Mouse (Mus musculus): Measurements from ENCODE around the gene Wasf3. TPM values are rescaled to one million over a fixed set of nuclear protein-coding genes. Genes with fewer than 3 reads are reported as not detected.

The Wasf3 gene
- 0.23 and 0.32 TPM in 2 replicates for polyA plus RNA-seq (2015; fragmentation: Nextera tagmentation; extraction: Ambion mirVana)

DNA sequence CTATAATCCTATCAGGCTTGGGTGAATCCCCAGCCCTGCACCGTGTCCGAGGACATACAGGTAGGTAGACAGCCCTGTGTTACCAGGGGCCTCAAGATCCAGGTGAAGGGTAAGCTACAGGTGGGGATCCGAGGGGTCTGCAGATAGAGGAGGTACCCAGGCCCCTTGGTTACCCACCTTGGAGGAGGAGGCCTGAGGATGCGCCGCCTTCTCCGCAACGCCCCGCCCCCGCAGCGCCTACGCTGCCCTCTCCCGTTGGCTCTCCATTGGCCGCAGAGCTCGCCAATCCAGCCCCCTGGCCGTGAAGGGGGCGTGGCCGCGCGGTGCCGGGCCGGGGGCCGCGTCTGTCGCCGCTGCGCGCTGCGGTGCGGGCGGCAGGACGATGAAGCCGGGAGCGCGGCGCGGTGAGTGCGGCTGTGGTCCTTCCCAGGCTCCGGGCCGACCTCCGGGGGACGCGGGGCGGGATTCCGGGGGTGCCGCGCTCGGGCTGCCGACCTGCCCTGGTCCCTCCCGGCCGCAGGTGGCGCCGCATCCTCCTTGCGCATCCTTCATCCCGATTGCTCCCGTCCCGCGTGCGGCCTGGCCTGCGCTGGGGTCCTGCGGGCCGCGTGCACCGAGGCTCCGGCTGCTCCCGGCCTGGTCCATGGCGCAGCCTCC, at the start of gene Wasf3:
Gene Wasf3, plus strand, starts transcription at position 51 of the 657 bp plus-strand sequence.

DNA sequence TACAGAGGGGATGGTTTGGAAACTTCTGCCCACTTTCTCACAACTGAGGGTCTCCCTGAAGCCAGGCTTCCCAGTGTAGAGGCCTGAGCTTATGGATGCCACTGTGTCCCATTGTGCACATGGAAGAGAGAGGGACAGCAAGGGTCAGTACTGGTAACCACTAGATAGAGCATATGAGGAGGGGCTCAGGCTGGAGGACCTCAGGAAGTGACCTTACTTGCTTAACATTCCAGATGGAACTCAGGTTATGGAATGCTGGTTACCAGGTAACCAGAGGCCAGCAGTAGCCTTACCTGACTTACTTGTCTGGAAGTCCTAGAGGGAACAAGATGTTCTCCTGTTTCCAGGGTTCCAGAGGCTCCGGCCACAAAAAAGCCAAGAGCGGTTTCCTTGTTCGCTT, 96.9 kb downstream of the Wasf3 start, which contains the start of gene Gm6408:
Gene Gm6408, plus strand, starts transcription at position 301 of the 400 bp plus-strand sequence.

DNA sequence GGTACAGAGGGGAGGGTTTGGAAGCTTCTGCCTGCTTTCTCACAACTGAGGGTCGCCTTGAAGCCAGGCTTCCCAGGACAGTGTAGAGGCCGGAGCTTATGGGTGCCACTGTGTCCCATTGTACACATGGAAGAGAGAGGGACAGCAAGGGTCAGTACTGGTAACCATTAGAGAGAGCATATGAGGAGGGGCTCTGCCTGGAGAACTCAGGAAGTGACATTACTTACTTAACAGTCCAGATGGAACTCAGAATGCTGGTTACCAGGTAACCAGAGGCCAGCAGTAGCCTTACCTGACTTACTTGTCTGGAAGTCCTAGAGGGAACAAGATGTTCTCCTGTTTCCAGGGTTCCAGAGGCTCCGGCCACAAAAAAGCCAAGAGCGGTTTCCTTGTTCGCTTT, 106.3 kb downstream of the Wasf3 start, which contains the start of gene Gm6370:
Gene Gm6370, plus strand, starts transcription at position 301 of the 400 bp plus-strand sequence.

DNA sequence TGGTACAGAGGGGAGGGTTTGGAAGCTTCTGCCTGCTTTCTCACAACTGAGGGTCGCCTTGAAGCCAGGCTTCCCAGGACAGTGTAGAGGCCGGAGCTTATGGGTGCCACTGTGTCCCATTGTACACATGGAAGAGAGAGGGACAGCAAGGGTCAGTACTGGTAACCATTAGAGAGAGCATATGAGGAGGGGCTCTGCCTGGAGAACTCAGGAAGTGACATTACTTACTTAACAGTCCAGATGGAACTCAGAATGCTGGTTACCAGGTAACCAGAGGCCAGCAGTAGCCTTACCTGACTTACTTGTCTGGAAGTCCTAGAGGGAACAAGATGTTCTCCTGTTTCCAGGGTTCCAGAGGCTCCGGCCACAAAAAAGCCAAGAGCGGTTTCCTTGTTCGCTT, 117.3 kb downstream of the Wasf3 start, which contains the start of gene 4930449I24Rik:
Gene 4930449I24Rik, plus strand, starts transcription at position 301 of the 400 bp plus-strand sequence.

DNA sequence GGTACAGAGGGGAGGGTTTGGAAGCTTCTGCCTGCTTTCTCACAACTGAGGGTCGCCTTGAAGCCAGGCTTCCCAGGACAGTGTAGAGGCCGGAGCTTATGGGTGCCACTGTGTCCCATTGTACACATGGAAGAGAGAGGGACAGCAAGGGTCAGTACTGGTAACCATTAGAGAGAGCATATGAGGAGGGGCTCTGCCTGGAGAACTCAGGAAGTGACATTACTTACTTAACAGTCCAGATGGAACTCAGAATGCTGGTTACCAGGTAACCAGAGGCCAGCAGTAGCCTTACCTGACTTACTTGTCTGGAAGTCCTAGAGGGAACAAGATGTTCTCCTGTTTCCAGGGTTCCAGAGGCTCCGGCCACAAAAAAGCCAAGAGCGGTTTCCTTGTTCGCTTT, 129.0 kb downstream of the Wasf3 start, which contains the start of gene Gm3402:
Gene Gm3402, plus strand, starts transcription at position 301 of the 400 bp plus-strand sequence.

Other genes starting within 250 kb of the Wasf3 start
- not detected in 2 replicates for gene Gm5565, start 224.4 kb upstream of the Wasf3 start, polyA plus RNA-seq (2015; fragmentation: Nextera tagmentation; extraction: Ambion mirVana)
- not detected in 2 replicates for gene Gm6309, start 214.3 kb upstream of the Wasf3 start, polyA plus RNA-seq (2015; fragmentation: Nextera tagmentation; extraction: Ambion mirVana)
- gene 1700001J03Rik, start 199.7 kb upstream of the Wasf3 start, polyA plus RNA-seq (2015; fragmentation: Nextera tagmentation; extraction: Ambion mirVana), result 0.17 TPM in 1 of 2 replicates, not detected in the other
- 45.1 and 47.4 TPM in 2 replicates for gene Rnf6, start 163.4 kb upstream of the Wasf3 start, polyA plus RNA-seq (2015; fragmentation: Nextera tagmentation; extraction: Ambion mirVana)
- 12.8 and 13.2 TPM in 2 replicates for gene Cdk8, start 153.8 kb upstream of the Wasf3 start, polyA plus RNA-seq (2015; fragmentation: Nextera tagmentation; extraction: Ambion mirVana)
- gene Gm6408, start 97.0 kb downstream of the Wasf3 start, polyA plus RNA-seq (2015; fragmentation: Nextera tagmentation; extraction: Ambion mirVana), result not detected in 2 replicates
- not detected in 2 replicates for gene Gm6370, start 106.4 kb downstream of the Wasf3 start, polyA plus RNA-seq (2015; fragmentation: Nextera tagmentation; extraction: Ambion mirVana)
- gene 4930449I24Rik, start 117.4 kb downstream of the Wasf3 start, polyA plus RNA-seq (2015; fragmentation: Nextera tagmentation; extraction: Ambion mirVana), result not detected in 2 replicates
- gene Gm3402, start 129.1 kb downstream of the Wasf3 start, polyA plus RNA-seq (2015; fragmentation: Nextera tagmentation; extraction: Ambion mirVana), result not detected in 2 replicates
- not detected in 2 replicates for gene Gm3404, start 140.8 kb downstream of the Wasf3 start, polyA plus RNA-seq (2015; fragmentation: Nextera tagmentation; extraction: Ambion mirVana)
- not detected in 2 replicates for gene Gm3409, start 152.7 kb downstream of the Wasf3 start, polyA plus RNA-seq (2015; fragmentation: Nextera tagmentation; extraction: Ambion mirVana)
- not detected in 2 replicates for gene Gm3415, start 171.2 kb downstream of the Wasf3 start, polyA plus RNA-seq (2015; fragmentation: Nextera tagmentation; extraction: Ambion mirVana)
- gene Gpr12, start 200.3 kb downstream of the Wasf3 start, polyA plus RNA-seq (2015; fragmentation: Nextera tagmentation; extraction: Ambion mirVana), result 0.09 TPM in 1 of 2 replicates, not detected in the other

All from skeletal muscle tissue, postnatal 0 days (tissue).